Mouse (Mus musculus): ENCODE data around the gene Baat. TPM values are rescaled to one million over a fixed set of nuclear protein-coding genes. Genes with fewer than 3 reads are reported as not detected.

The Baat gene
- polyA plus RNA-seq, 2 experiments, result 0.47 to 0.86 TPM

GRCm38 (mm10) chr4:49546026-49546425, 39.7 kb upstream of the Baat start:
- Histone ChIP-seq H3K9me3 (ENCODE audit: control insufficient read depth, low read length) (no peaks in the 10 kb centered on the region), H3K36me3 (replicated peaks; ENCODE audit: control insufficient read depth, insufficient read depth, low read depth) (no peaks in the 10 kb centered on the region), H3K9ac (replicated peaks) (no peak overlapping the region), H3K4me1 (replicated peaks; ENCODE audit: control insufficient read depth in 2 of 2, insufficient read depth in 2 of 2, low read length in 1 of 2) (no peaks in the 10 kb centered on the region), H3K4me2 (ENCODE audit: low read depth) (peak overlapping the region; percentile 44), H3K4me3 (ENCODE audit: insufficient read depth in 1 of 2, low read depth in 2 of 2, low read length in 2 of 2) (no peak overlapping the region), H3K27me3 (ENCODE audit: control insufficient read depth, insufficient read depth, low read length) (no peaks in the 10 kb centered on the region), H3K27ac (no peak overlapping the region)
- WGBS (ENCODE audit: insufficient replicate concordance), result 60% methylated on average over 2 of the region's 2 CpGs
- DNase-seq (ENCODE audit: low read depth in 3 of 3, low spot score in 3 of 3) (no peak), ATAC-seq (ENCODE audit: insufficient read depth) (no peak)
- TF ChIP-seq CTCF (IDR thresholded peaks at IDR 0.05; ENCODE audit: low read depth), result no peak
- TF ChIP-seq EP300 (IDR thresholded peaks at IDR 0.05; ENCODE audit: low read depth), result no peak

- Histone ChIP-seq H3K27ac (no peak overlapping the region), H3K4me3 (ENCODE audit: insufficient read depth in 1 of 2, low read depth in 2 of 2, low read length in 2 of 2) (no peak overlapping the region), H3K9me3 (ENCODE audit: control insufficient read depth, low read length) (no peaks in the 10 kb centered on the region), H3K27me3 (ENCODE audit: control insufficient read depth, insufficient read depth, low read length) (no peaks in the 10 kb centered on the region), H3K9ac (replicated peaks) (no peak overlapping the region), H3K4me2 (ENCODE audit: low read depth) (no peak overlapping the region), H3K4me1 (replicated peaks; ENCODE audit: control insufficient read depth in 2 of 2, insufficient read depth in 2 of 2, low read length in 1 of 2) (no peaks in the 10 kb centered on the region), H3K36me3 (replicated peaks; ENCODE audit: control insufficient read depth, insufficient read depth, low read depth) (no peaks in the 10 kb centered on the region)
- ATAC-seq (ENCODE audit: insufficient read depth) (no peak), DNase-seq (ENCODE audit: low read depth in 3 of 3, low spot score in 3 of 3) (no peak)
- WGBS (ENCODE audit: insufficient replicate concordance), result 63% methylated on average over 3 of the region's 3 CpGs
- TF ChIP-seq CTCF (IDR thresholded peaks at IDR 0.05; ENCODE audit: low read depth), result no peak
- no peak for TF ChIP-seq EP300 (IDR thresholded peaks at IDR 0.05; ENCODE audit: low read depth)
These were observed 34.6 kb upstream of the Baat start for GRCm38 (mm10) chr4:49540966-49541365.

DNA sequence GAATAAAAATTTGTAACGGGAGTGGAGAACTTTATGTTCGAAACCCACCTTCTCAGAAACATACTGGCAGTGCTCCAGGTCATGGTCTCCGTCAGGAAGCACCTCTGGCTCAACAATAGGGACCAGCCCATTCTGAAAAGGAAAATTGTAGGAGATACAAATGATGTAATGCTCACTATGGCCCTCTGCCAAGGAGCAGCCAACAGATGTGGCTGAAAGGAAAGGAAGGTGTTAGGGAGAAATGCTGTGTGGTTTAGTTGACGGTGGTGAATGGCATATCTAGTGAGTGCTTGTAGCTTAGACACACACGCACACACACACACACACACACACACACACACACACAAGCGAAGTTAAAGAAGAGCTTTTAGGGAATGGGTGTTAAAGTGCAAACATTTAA, 33.3 kb upstream of the Baat start:
- TF ChIP-seq CTCF (IDR thresholded peaks at IDR 0.05; ENCODE audit: low read depth) (no peak), EP300 (IDR thresholded peaks at IDR 0.05; ENCODE audit: low read depth) (no peak)
- no peaks in the 10 kb centered on the region for H3K27me3 ChIP-seq (ENCODE audit: control insufficient read depth, insufficient read depth, low read length)
- no peak overlapping the region for H3K27ac ChIP-seq
- H3K9ac ChIP-seq (replicated peaks), result no peak overlapping the region
- 56% methylated on average over 6 of the region's 6 CpGs for WGBS (ENCODE audit: insufficient replicate concordance)
- no peaks in the 10 kb centered on the region for H3K9me3 ChIP-seq (ENCODE audit: control insufficient read depth, low read length)
- H3K4me1 ChIP-seq (replicated peaks; ENCODE audit: control insufficient read depth in 2 of 2, insufficient read depth in 2 of 2, low read length in 1 of 2), result no peaks in the 10 kb centered on the region
- no peak overlapping the region for H3K4me3 ChIP-seq (ENCODE audit: insufficient read depth in 1 of 2, low read depth in 2 of 2, low read length in 2 of 2)
- no peak for DNase-seq (ENCODE audit: low read depth in 3 of 3, low spot score in 3 of 3)
- H3K4me2 ChIP-seq (ENCODE audit: low read depth), result no peak overlapping the region
- no peaks in the 10 kb centered on the region for H3K36me3 ChIP-seq (replicated peaks; ENCODE audit: control insufficient read depth, insufficient read depth, low read depth)
- no peak for ATAC-seq (ENCODE audit: insufficient read depth)

DNA sequence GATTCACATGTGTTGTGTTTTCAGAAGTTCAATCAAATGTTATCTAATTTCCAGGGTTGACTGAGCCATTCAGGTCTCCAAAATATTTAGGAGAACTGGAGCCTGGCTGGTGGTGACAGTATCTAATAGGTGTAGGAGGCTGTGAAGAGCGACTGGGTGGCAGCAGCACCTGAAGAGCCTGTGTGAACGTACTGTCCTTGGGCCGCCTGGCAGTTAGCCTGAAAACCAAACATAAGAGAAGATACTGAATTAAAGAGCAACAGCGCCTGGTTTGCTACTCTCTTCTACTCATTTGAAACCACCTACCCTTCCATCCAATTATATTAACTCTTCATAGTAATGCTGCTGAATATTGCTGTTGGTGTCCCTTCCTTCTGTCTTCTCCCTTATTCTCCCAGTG, 30.3 kb upstream of the Baat start:
- TF ChIP-seq CTCF (IDR thresholded peaks at IDR 0.05; ENCODE audit: low read depth) (no peak), EP300 (IDR thresholded peaks at IDR 0.05; ENCODE audit: low read depth) (no peak)
- Histone ChIP-seq H3K4me2 (ENCODE audit: low read depth) (no peak overlapping the region), H3K36me3 (replicated peaks; ENCODE audit: control insufficient read depth, insufficient read depth, low read depth) (no peaks in the 10 kb centered on the region), H3K27ac (no peak overlapping the region), H3K9ac (replicated peaks) (no peak overlapping the region), H3K4me1 (replicated peaks; ENCODE audit: control insufficient read depth in 2 of 2, insufficient read depth in 2 of 2, low read length in 1 of 2) (no peaks in the 10 kb centered on the region), H3K9me3 (ENCODE audit: control insufficient read depth, low read length) (no peaks in the 10 kb centered on the region), H3K4me3 (ENCODE audit: insufficient read depth in 1 of 2, low read depth in 2 of 2, low read length in 2 of 2) (no peak overlapping the region), H3K27me3 (ENCODE audit: control insufficient read depth, insufficient read depth, low read length) (no peaks in the 10 kb centered on the region)
- no peak for ATAC-seq (ENCODE audit: insufficient read depth)
- 60% methylated on average over 4 of the region's 4 CpGs for WGBS (ENCODE audit: insufficient replicate concordance)
- DNase-seq (ENCODE audit: low read depth in 3 of 3, low spot score in 3 of 3), result no peak

DNA sequence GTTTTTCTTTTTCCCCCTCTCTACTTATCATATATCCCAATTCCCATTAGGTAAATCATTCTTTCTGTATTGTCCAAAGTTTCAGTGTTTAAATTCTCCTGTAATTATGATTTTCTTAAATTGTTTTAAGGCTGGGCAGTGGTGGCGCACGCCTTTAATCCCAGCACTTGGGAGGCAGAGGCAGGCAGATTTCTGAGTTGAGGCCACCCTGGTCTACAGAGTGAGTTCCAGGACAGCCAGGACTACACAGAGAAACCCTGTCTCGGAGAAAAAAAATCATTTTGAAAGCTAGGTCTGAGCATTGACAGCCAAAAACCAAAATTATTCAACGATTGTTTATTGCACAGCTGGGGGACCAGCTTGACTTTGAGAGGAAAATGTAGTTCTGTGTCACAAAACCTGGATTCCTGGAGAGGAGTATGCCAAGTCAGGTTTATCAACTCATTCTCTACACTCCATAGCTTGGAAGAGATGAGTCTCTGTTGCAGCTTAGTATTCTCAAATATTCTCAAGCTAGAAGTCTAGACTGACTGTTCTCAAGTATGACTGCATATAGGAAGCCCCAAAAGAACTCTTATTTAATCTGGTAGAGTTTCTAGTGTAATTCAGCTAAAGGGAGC, 29.4 kb upstream of the Baat start:
- Histone ChIP-seq H3K4me1 (replicated peaks; ENCODE audit: control insufficient read depth in 2 of 2, insufficient read depth in 2 of 2, low read length in 1 of 2) (no peaks in the 10 kb centered on the region), H3K9me3 (ENCODE audit: control insufficient read depth, low read length) (no peaks in the 10 kb centered on the region), H3K27ac (no peak overlapping the region), H3K36me3 (replicated peaks; ENCODE audit: control insufficient read depth, insufficient read depth, low read depth) (no peaks in the 10 kb centered on the region), H3K27me3 (ENCODE audit: control insufficient read depth, insufficient read depth, low read length) (no peaks in the 10 kb centered on the region), H3K4me3 (ENCODE audit: insufficient read depth in 1 of 2, low read depth in 2 of 2, low read length in 2 of 2) (no peak overlapping the region), H3K9ac (replicated peaks) (no peak overlapping the region), H3K4me2 (ENCODE audit: low read depth) (no peak overlapping the region)
- WGBS (ENCODE audit: insufficient replicate concordance), result 63% methylated on average over 4 of the region's 4 CpGs
- no peak for TF ChIP-seq EP300 (IDR thresholded peaks at IDR 0.05; ENCODE audit: low read depth)
- no peak for TF ChIP-seq CTCF (IDR thresholded peaks at IDR 0.05; ENCODE audit: low read depth)
- ATAC-seq (ENCODE audit: insufficient read depth), result no peak
- no peak for DNase-seq (ENCODE audit: low read depth in 3 of 3, low spot score in 3 of 3)
